Mouse (Mus musculus): ENCODE results near the gene Gm21800. TPM values are rescaled to one million over a fixed set of nuclear protein-coding genes. Genes with fewer than 3 reads are reported as not detected.
"Not testable (repeated sequence)": the region's sequence is repeated elsewhere in the genome, so short reads cannot be mapped to it uniquely, and the experiment has no call there.

The Gm21800 gene
- total RNA-seq (2014; rRNA removed; ENCODE audit: low replicate concordance) (not detected in 2 replicates), polyA plus RNA-seq (2015; fragmentation: Nextera tagmentation; extraction: Ambion mirVana) (not detected in 2 replicates)

DNA sequence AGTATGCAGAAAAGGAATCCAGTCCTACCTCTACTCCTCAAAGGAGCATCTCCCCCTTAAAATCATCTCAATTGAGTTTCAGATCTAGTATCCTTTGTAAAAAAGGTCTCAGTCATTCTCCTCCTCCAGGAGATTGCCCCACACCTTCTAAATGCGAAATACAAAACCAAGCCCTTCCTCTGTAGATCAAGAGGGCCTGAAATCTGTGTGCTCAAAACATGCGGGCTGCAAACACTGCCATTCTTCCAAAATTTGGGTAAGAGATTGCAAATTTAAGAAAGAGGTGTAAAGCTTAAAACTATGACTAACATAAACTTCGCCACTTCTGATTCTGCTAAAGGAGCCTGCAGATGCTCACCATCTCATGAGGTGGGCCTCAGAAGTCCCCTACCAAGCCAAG, at the start of gene Gm21800:
TSS of gene Gm21800 (plus strand) at position 301 of the 400 bp plus-strand sequence.
- H3K9me3 ChIP-seq (replicated peaks; ENCODE audit: control insufficient read depth, low read length); H3K27me3 ChIP-seq (ENCODE audit: control insufficient read depth, insufficient read depth, low read length); H3K9ac ChIP-seq (replicated peaks; ENCODE audit: low read depth, low read length); H3K4me3 ChIP-seq (ENCODE audit: low read depth, low read length); DNase-seq (ENCODE audit: low spot score); H3K27ac ChIP-seq (ENCODE audit: low read depth); H3K36me3 ChIP-seq (replicated peaks; ENCODE audit: control insufficient read depth, insufficient read depth, low read length); H3K4me2 ChIP-seq (ENCODE audit: low read depth, low read length); H3K4me1 ChIP-seq (ENCODE audit: control insufficient read depth, insufficient read depth); ATAC-seq (ENCODE audit: insufficient read depth, low read depth): not testable (repeated sequence)
- 50% methylated on average over 1 of the region's 3 CpGs for WGBS
